Mouse (Mus musculus): ENCODE measurements at regions not wholly inside any gene's neighbourhood (a gene's known extent, or its start where the extent isn't known, plus 50 kb on each side); places are given as distances from the start of the nearest gene placed in this dataset.

- TF ChIP-seq SIN3A (IDR thresholded peaks at IDR 0.05; ENCODE audit: low read length) = no peak
- TF ChIP-seq CTCF (IDR thresholded peaks at IDR 0.05 in 2 of 3, conservative IDR thresholded peaks at IDR 0.05 in 1 of 3; ENCODE audit: control insufficient read depth in 1 of 3, insufficient read depth in 1 of 3, low read depth in 2 of 3, low read length in 3 of 3, poor library complexity in 1 of 3, severe bottlenecking in 1 of 3) = no peak
- no peak for TF ChIP-seq ZNF384 (IDR thresholded peaks at IDR 0.05; ENCODE audit: low read depth, low read length)
- no peak for TF ChIP-seq MXI1 (IDR thresholded peaks at IDR 0.05; ENCODE audit: low read depth, low read length)
- no peak for TF ChIP-seq USF2 (IDR thresholded peaks at IDR 0.05; ENCODE audit: borderline replicate concordance in 1 of 2, insufficient read depth in 1 of 2, low read depth in 1 of 2, low read length in 2 of 2)
- no peak for TF ChIP-seq GATA1 (IDR thresholded peaks at IDR 0.05; ENCODE audit: low read depth, low read length)
- TF ChIP-seq UBTF (IDR thresholded peaks at IDR 0.05; ENCODE audit: borderline replicate concordance, insufficient read depth, low read depth, low read length) = no peak
These were observed 79.6 kb downstream of the Diras2 start for GRCm38 (mm10) chr13:52451486-52451885.

Measured in MEL (cell line).